Mouse (Mus musculus) C2C12 (cell line): ENCODE data around the gene Dis3. TPM values are rescaled to one million over a fixed set of nuclear protein-coding genes. Genes with fewer than 3 reads are reported as not detected.

Experiments used
- H3K27me3 ChIP-seq: one replicate; pipeline ENCODE4 v1.6.1; 2011; ENCODE audit not compliant: control insufficient read depth, insufficient read depth, insufficient read length
- H3K36me3 ChIP-seq: one replicate; pipeline ENCODE4 v1.6.1; 2011; ENCODE audit not compliant: control insufficient read depth, insufficient read depth
- H3K4me3 ChIP-seq: one replicate; pipeline ENCODE4 v1.5.1; 2011; ENCODE audit warnings: mild to moderate bottlenecking, control low read depth; ENCODE audit not compliant: poor library complexity, insufficient read depth, severe bottlenecking
- H3K79me2 ChIP-seq: one replicate; pipeline ENCODE4 v1.6.1; 2011; ENCODE audit not compliant: control insufficient read depth, insufficient read depth
- H3K79me3 ChIP-seq: one replicate; pipeline ENCODE4 v1.6.1; 2011; ENCODE audit warnings: low read depth, control low read depth
- H3ac ChIP-seq: one replicate; pipeline ENCODE3; 2011; ENCODE audit warnings: low read depth; ENCODE audit not compliant: control insufficient read depth, insufficient read length
- CEBPB ChIP-seq: IDR thresholded peaks from one replicate; pipeline ENCODE4 v1.6.1; 2011; ENCODE audit warnings: low read depth, mild to moderate bottlenecking, control low read depth, moderate library complexity
- CTCF ChIP-seq: IDR thresholded peaks from one replicate; pipeline ENCODE4 v1.5.1; 2011; ENCODE audit not compliant: control insufficient read depth, insufficient read depth, insufficient read length
- FOSL1 ChIP-seq: IDR thresholded peaks from one replicate; pipeline ENCODE4 v1.8.0; 2011; ENCODE audit warnings: mild to moderate bottlenecking, low read length; ENCODE audit not compliant: poor library complexity, insufficient read depth, severe bottlenecking
- MAX ChIP-seq: IDR thresholded peaks from one replicate; pipeline ENCODE4 v1.6.1; 2011; ENCODE audit warnings: mild to moderate bottlenecking, control low read depth
- MYOD1 ChIP-seq: IDR thresholded peaks from one replicate; pipeline ENCODE4 v1.6.1; 2011; ENCODE audit warnings: low read depth; ENCODE audit not compliant: control insufficient read depth, insufficient read length
- MYOG ChIP-seq: IDR thresholded peaks from one replicate; pipeline ENCODE4 v1.6.1; 2011; ENCODE audit not compliant: control insufficient read depth, insufficient read length; ENCODE audit errors: extremely low read depth
- USF1 ChIP-seq: IDR thresholded peaks from one replicate; pipeline ENCODE4 v1.6.1; 2011; ENCODE audit warnings: low read depth, mild to moderate bottlenecking, control low read depth, moderate library complexity
- long read RNA-seq, 2 experiments: library from polyadenylated mRNA; unstranded; transcript quantifications; one replicate each; pipeline ENCODE4 v2.0.0; 2019 to 2020
- polyA plus RNA-seq: library from polyadenylated mRNA; unstranded; fragments of >200 nt; fragmentation: generic; extraction: Trizol; gene quantifications from one replicate; pipeline ENCODE4 v1.2.1, GENCODE M21; 2012; ENCODE audit warnings: missing spikeins

Gene Dis3
- 19.3 TPM for polyA plus RNA-seq
- long read RNA-seq, experiment 1, full-length matches to known transcripts, result 11 of 18 reads
- long read RNA-seq, experiment 1, partial matches to known transcripts, result 5 of 18 reads
- long read RNA-seq, experiment 1, other reads (novel, unspliced or antisense), result 2 of 18 reads
- long read RNA-seq, experiment 2, full-length matches to known transcripts, result 436 of 497 reads
- long read RNA-seq, experiment 2, partial matches to known transcripts, result 17 of 497 reads
- long read RNA-seq, experiment 2, other reads (novel, unspliced or antisense), result 44 of 497 reads

GRCm38 (mm10) chr14:99099267-99099966 is at the start of gene Dis3, which contains the start of gene Pibf1:
Dis3 (minus strand) TSS chr14:99099770.
Pibf1 (plus strand) TSS chr14:99099424.
- peak within 1 kb of the TSS; percentile 100 for H3ac ChIP-seq
- H3K79me3 ChIP-seq, result peaks cover 42% of the 10 kb centered on the region
- TF ChIP-seq MYOG (no peak), MAX (peak; percentile 89), FOSL1 (no peak)
- peaks cover 59% of the 10 kb centered on the region for H3K36me3 ChIP-seq
- peaks cover 72% of the 10 kb centered on the region for H3K79me2 ChIP-seq
- no peaks in the 10 kb centered on the region for H3K27me3 ChIP-seq
- H3K4me3 ChIP-seq, result peak within 1 kb of the TSS; percentile 92

- H3K79me3 ChIP-seq, result no peaks in the 10 kb centered on the region
- H3K4me3 ChIP-seq, result no peak overlapping the region
- no peaks in the 10 kb centered on the region for H3K27me3 ChIP-seq
- TF ChIP-seq CEBPB, result no peak
- TF ChIP-seq MYOG, result no peak
- TF ChIP-seq CTCF, result no peak
- no peak for TF ChIP-seq MYOD1
- no peak for TF ChIP-seq FOSL1
- no peaks in the 10 kb centered on the region for H3K79me2 ChIP-seq
- H3ac ChIP-seq, result no peak overlapping the region
- peaks cover 26% of the 10 kb centered on the region for H3K36me3 ChIP-seq
Observed at GRCm38 (mm10) chr14:99146841-99147240, 47.3 kb upstream of the Dis3 start.

GRCm38 (mm10) chr14:99141786-99142633 is 42.4 kb upstream of the Dis3 start:
- Histone ChIP-seq H3K4me3 (no peak overlapping the region), H3K36me3 (peaks cover 25% of the 10 kb centered on the region), H3K79me3 (no peaks in the 10 kb centered on the region), H3ac (no peak overlapping the region), H3K79me2 (no peaks in the 10 kb centered on the region), H3K27me3 (no peaks in the 10 kb centered on the region)
- peak; percentile 75 for TF ChIP-seq CTCF
- no peak for TF ChIP-seq USF1

- TF ChIP-seq MAX (no peak), FOSL1 (no peak), CTCF (no peak), MYOD1 (no peak), USF1 (no peak), CEBPB (no peak), MYOG (no peak)
- Histone ChIP-seq H3K36me3 (peaks cover 32% of the 10 kb centered on the region), H3K27me3 (no peaks in the 10 kb centered on the region), H3K79me3 (no peaks in the 10 kb centered on the region), H3ac (no peak overlapping the region), H3K4me3 (no peak overlapping the region), H3K79me2 (no peaks in the 10 kb centered on the region)
Observed at GRCm38 (mm10) chr14:99140036-99140435, 40.5 kb upstream of the Dis3 start.

GRCm38 (mm10) chr14:99136297-99136696 is 36.7 kb upstream of the Dis3 start:
- Histone ChIP-seq H3K4me3 (no peak overlapping the region), H3K79me2 (no peaks in the 10 kb centered on the region), H3K36me3 (peaks cover 17% of the 10 kb centered on the region), H3K79me3 (no peaks in the 10 kb centered on the region), H3K27me3 (no peaks in the 10 kb centered on the region), H3ac (no peak overlapping the region)
- no peak for TF ChIP-seq FOSL1
- no peak for TF ChIP-seq USF1
- no peak for TF ChIP-seq CEBPB
